Mouse (Mus musculus): Measurements from ENCODE around the gene Nptx1. TPM values are rescaled to one million over a fixed set of nuclear protein-coding genes. Genes with fewer than 3 reads are reported as not detected.

Nptx1 gene
- 0.53 and 0.54 TPM in 2 replicates for polyA plus RNA-seq (2015; fragmentation: Nextera tagmentation; extraction: Ambion mirVana)

GRCm38 (mm10) chr11:119547183-119547921 lies at the start of gene Nptx1:
Nptx1 (minus strand) TSS chr11:119547753.

GRCm38 (mm10) chr11:119490861-119491689 lies 56.5 kb downstream of the Nptx1 start, which contains the start of gene Endov:
Endov (plus strand) TSS chr11:119491347.

Other genes starting within 250 kb of the Nptx1 start
- 165 TPM in 2 replicates for gene Eif4a3, start 247.7 kb downstream of the Nptx1 start, polyA plus RNA-seq (2015; fragmentation: Nextera tagmentation; extraction: Ambion mirVana)
- gene Card14, start 240.0 kb downstream of the Nptx1 start, polyA plus RNA-seq (2015; fragmentation: Nextera tagmentation; extraction: Ambion mirVana), result 1.6 and 2.3 TPM in 2 replicates
- 4.9 and 6.5 TPM in 2 replicates for gene Sgsh, start 192.2 kb downstream of the Nptx1 start, polyA plus RNA-seq (2015; fragmentation: Nextera tagmentation; extraction: Ambion mirVana)
- 5.2 and 6.1 TPM in 2 replicates for gene Slc26a11, start 192.2 kb downstream of the Nptx1 start, polyA plus RNA-seq (2015; fragmentation: Nextera tagmentation; extraction: Ambion mirVana)
- 4.3 and 4.5 TPM in 2 replicates for gene Rnf213, start 154.7 kb downstream of the Nptx1 start, polyA plus RNA-seq (2015; fragmentation: Nextera tagmentation; extraction: Ambion mirVana)
- gene Endov, start 56.4 kb downstream of the Nptx1 start, polyA plus RNA-seq (2015; fragmentation: Nextera tagmentation; extraction: Ambion mirVana), result 9.2 and 10.7 TPM in 2 replicates
- gene Rptor, start 55.2 kb upstream of the Nptx1 start, polyA plus RNA-seq (2015; fragmentation: Nextera tagmentation; extraction: Ambion mirVana), result 4.7 and 4.8 TPM in 2 replicates